In genomic region chr1:191313158-191313557, GRCm38 (mm10) we compare ENCODE assay signal across 8 mouse cellular contexts. TPM values are rescaled to one million over a fixed set of nuclear protein-coding genes. Genes with fewer than 3 reads are reported as not detected.
DNase-seq lines count a peak whose midpoint lies in the region; ATAC-seq and TF ChIP-seq lines count a peak whose summit lies in the region.

No protein-coding gene starts in this region.

- no peak overlapping the region for H3K9ac ChIP-seq in limb, embryonic 11.5 days (ENCODE audit: low read length)
- H3K9ac ChIP-seq in neural tube, embryonic 13.5 days = no peak overlapping the region

- peak overlapping the region; percentile 41 for H3K4me2 ChIP-seq in limb, embryonic 11.5 days (ENCODE audit: low read depth, severe bottlenecking)
- H3K4me2 ChIP-seq in neural tube, embryonic 13.5 days = peak overlapping the region; percentile 52

- no peak for TF ChIP-seq CTCF in lung, adult 2 months (IDR thresholded peaks at IDR 0.05; ENCODE audit: insufficient read depth, low read length)

- peak overlapping the region; percentile 37 for H3K4me3 ChIP-seq in lung, adult 2 months (replicated peaks; ENCODE audit: extremely low read depth, low read depth, low read length)
- H3K4me3 ChIP-seq in forebrain, embryonic 10.5 days = peak overlapping the region; percentile 60
- peak overlapping the region; percentile 36; the same call in 1 of the 2 replicates for H3K4me3 ChIP-seq in limb, embryonic 11.5 days (ENCODE audit: low read depth, low read length)
- peak overlapping the region; percentile 44; the same call in 1 of the 2 replicates for H3K4me3 ChIP-seq in neural tube, embryonic 13.5 days

- no peak for ATAC-seq in limb, embryonic 11.5 days (ENCODE audit: insufficient number of reproducible peaks, low FRiP score, low TSS enrichment, low read depth)
- ATAC-seq in neural tube, embryonic 13.5 days (ENCODE audit: low read depth) = no peak

- H3K27ac ChIP-seq in forebrain, embryonic 10.5 days = no peak overlapping the region
- no peak overlapping the region for H3K27ac ChIP-seq in limb, embryonic 11.5 days (replicated peaks; ENCODE audit: low read depth, low read length)
- no peak overlapping the region for H3K27ac ChIP-seq in neural tube, embryonic 13.5 days (replicated peaks)

- peaks cover 7% of the 10 kb centered on the region for H3K36me3 ChIP-seq in forebrain, embryonic 10.5 days (replicated peaks)
- no peaks in the 10 kb centered on the region for H3K36me3 ChIP-seq in limb, embryonic 11.5 days (ENCODE audit: control insufficient read depth, insufficient read depth, low read length)
- peaks cover 6% of the 10 kb centered on the region for H3K36me3 ChIP-seq in neural tube, embryonic 13.5 days

- H3K4me1 ChIP-seq in lung, adult 2 months (ENCODE audit: control insufficient read depth, insufficient read depth, low read length) = peaks cover 5% of the 10 kb centered on the region; the same call in 1 of the 2 replicates
- H3K4me1 ChIP-seq in forebrain, embryonic 10.5 days = peaks cover 19% of the 10 kb centered on the region
- peaks cover 4% of the 10 kb centered on the region; the same call in 1 of the 2 replicates for H3K4me1 ChIP-seq in limb, embryonic 11.5 days (ENCODE audit: control insufficient read depth, insufficient read depth, low read length)
- peaks cover 15% of the 10 kb centered on the region for H3K4me1 ChIP-seq in neural tube, embryonic 13.5 days (replicated peaks)

- 0 out of 2 replicates have a peak, but pooled peaks cover 5% of the 10 kb centered on the region for H3K27me3 ChIP-seq in forebrain, embryonic 10.5 days (ENCODE audit: poor library complexity, severe bottlenecking)
- no peaks in the 10 kb centered on the region for H3K27me3 ChIP-seq in limb, embryonic 11.5 days (ENCODE audit: control insufficient read depth, insufficient read depth, low read length)
- H3K27me3 ChIP-seq in neural tube, embryonic 13.5 days = no peaks in the 10 kb centered on the region

- TF ChIP-seq POLR2A in lung, adult 2 months (IDR thresholded peaks at IDR 0.05; ENCODE audit: borderline replicate concordance, extremely low read depth, low read depth, low read length) = no peak

- 52% methylated on average over 6 of the region's 6 CpGs for WGBS in lung, adult 2 months
- WGBS in forebrain, embryonic 10.5 days = 78% methylated on average over 6 of the region's 6 CpGs
- 72% methylated on average over 6 of the region's 6 CpGs for WGBS in limb, embryonic 11.5 days
- 75% methylated on average over 6 of the region's 6 CpGs for WGBS in neural tube, embryonic 13.5 days

- no peaks in the 10 kb centered on the region; the same call in 1 of the 2 replicates for H3K9me3 ChIP-seq in forebrain, embryonic 10.5 days
- H3K9me3 ChIP-seq in limb, embryonic 11.5 days (ENCODE audit: control insufficient read depth, low read length) = no peaks in the 10 kb centered on the region
- H3K9me3 ChIP-seq in neural tube, embryonic 13.5 days = no peaks in the 10 kb centered on the region

- no peak for DNase-seq in lung, adult 2 months
- no peak for DNase-seq in lung, postnatal 14 days
- DNase-seq in forebrain, embryonic 10.5 days (ENCODE audit: extremely low spot score, low spot score) = no peak
- no peak for DNase-seq in limb, embryonic 11.5 days (ENCODE audit: low spot score)
- DNase-seq in ovary, postnatal 36 days (ENCODE audit: low spot score) = no peak
- DNase-seq in gastrocnemius, postnatal 10 days = no peak
- no peak for DNase-seq in layer of hippocampus, adult 11-12 months (ENCODE audit: low spot score)

RNA-seq across cellular contexts. Expression of gene Nenf, which starts 4.8 kb away (rescaled TPM):
- 164 and 224 TPM in 2 replicates for polyA plus RNA-seq in lung, adult 2 months (2012; rRNA removed)
- 49.9 and 51.9 TPM in 2 replicates for polyA plus RNA-seq in forebrain, embryonic 10.5 days (2016; fragmentation: Nextera tagmentation; extraction: Ambion mirVana)
- polyA plus RNA-seq in limb, embryonic 11.5 days (2014; fragmentation: Nextera tagmentation; extraction: Ambion mirVana) = 60.1 and 65.9 TPM in 2 replicates
- polyA plus RNA-seq in neural tube, embryonic 13.5 days (2015; fragmentation: Nextera tagmentation; extraction: Ambion mirVana) = 105 and 121 TPM in 2 replicates
- 10 to 100 TPM; 83.8 to 87.2 TPM for total RNA-seq in gastrocnemius, postnatal 10 days (2021)

RNA-seq across cellular contexts. Expression of gene Tmem206, which starts 12.6 kb away (rescaled TPM):
- 8.0 and 8.4 TPM in 2 replicates for polyA plus RNA-seq in lung, adult 2 months (2012; rRNA removed)
- polyA plus RNA-seq in forebrain, embryonic 10.5 days (2016; fragmentation: Nextera tagmentation; extraction: Ambion mirVana) = 25.6 and 29.5 TPM in 2 replicates
- polyA plus RNA-seq in limb, embryonic 11.5 days (2014; fragmentation: Nextera tagmentation; extraction: Ambion mirVana) = 26.8 and 28.4 TPM in 2 replicates
- 36.3 and 36.9 TPM in 2 replicates for polyA plus RNA-seq in neural tube, embryonic 13.5 days (2015; fragmentation: Nextera tagmentation; extraction: Ambion mirVana)
- 1 to 10 TPM; 2.3 to 4.6 TPM for total RNA-seq in gastrocnemius, postnatal 10 days (2021)
